9 mouse cellular contexts compared by ENCODE assay signal in the genomic region with DNA sequence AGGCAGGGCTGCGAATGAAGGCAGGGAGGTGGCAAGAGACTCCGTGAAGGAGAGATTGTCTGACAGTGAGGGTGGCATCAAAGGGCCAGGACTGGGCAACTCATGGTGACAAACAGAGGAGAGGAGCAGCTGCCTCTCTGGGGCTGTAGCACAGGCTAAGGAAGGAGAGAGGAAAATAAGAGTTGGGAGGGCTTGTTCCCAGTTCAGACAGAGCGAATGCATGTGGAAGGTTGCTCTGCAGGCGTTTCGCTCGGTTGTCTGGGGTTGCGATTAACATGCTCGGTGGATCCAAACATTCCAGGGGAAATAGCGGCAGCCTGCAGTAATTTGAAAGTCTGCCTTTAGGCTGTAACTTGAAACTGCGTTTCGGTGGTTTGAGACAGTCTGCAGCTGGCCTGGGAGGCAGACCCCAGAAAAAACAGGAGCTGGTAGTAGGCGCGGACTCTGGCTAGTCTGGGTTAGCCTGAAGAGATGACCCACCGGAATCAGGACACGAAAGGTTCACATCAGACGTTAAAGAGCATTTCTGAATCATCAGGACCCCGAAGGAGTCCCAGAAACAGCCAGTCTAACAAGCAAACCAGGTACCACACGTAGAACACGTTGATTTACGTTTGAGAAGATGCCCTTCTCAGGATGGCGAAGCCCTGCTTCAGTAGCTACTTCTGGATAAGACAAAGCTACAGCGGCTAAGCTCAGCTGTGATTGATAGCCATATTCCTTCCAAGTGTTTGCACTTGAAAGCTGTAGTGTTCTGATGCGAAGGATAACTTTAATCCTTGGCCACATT. TPM values are rescaled to one million over a fixed set of nuclear protein-coding genes. Genes with fewer than 3 reads are reported as not detected.
DNase-seq lines count a peak whose midpoint lies in the region; ATAC-seq lines count a peak whose summit lies in the region.
"Had no signal": no experiment of that assay in that cellular context is flagged by ENCODE, and none has a peak within 500 bp of the region (broad histone marks: within the 10 kb centered on the region; RNA-seq: fewer than 3 reads in every experiment).

No protein-coding gene starts in this region.

- no peaks in the 10 kb centered on the region for H3K4me1 ChIP-seq in liver, embryonic 11.5 days (replicated peaks; ENCODE audit: control insufficient read depth, insufficient read depth, low read length)
- no peaks in the 10 kb centered on the region for H3K4me1 ChIP-seq in stomach, embryonic 14.5 days (ENCODE audit: control insufficient read depth, insufficient read depth, low read length)

- H3K36me3 ChIP-seq in liver, embryonic 11.5 days (ENCODE audit: control insufficient read depth, insufficient read depth, low read length): no peaks in the 10 kb centered on the region
- no peaks in the 10 kb centered on the region for H3K36me3 ChIP-seq in stomach, embryonic 14.5 days (ENCODE audit: control insufficient read depth, insufficient read depth, low read length)

- H3K4me3 ChIP-seq in liver, embryonic 11.5 days (ENCODE audit: low read depth, low read length): peak overlapping the region; percentile 12
- H3K4me3 ChIP-seq in stomach, embryonic 14.5 days (ENCODE audit: low read depth, low read length): peak overlapping the region; percentile 21

- no peak for ATAC-seq in liver, embryonic 11.5 days (replicated peaks; ENCODE audit: low FRiP score)
- peak; percentile 46; the same call in 1 of the 2 replicates for ATAC-seq in stomach, embryonic 14.5 days (ENCODE audit: insufficient number of reproducible peaks, insufficient read depth, low FRiP score, low read depth)

- H3K27me3 ChIP-seq in liver, embryonic 11.5 days (replicated peaks; ENCODE audit: control insufficient read depth, insufficient read depth, low read length): no peaks in the 10 kb centered on the region
- no peaks in the 10 kb centered on the region for H3K27me3 ChIP-seq in stomach, embryonic 14.5 days (ENCODE audit: control insufficient read depth, insufficient read depth, low read length)

- 21% methylated on average over 23 of the region's 23 CpGs for WGBS in liver, embryonic 11.5 days
- 4% methylated on average over 23 of the region's 23 CpGs for WGBS in stomach, embryonic 14.5 days

- peak; percentile 40 to 63 for DNase-seq in kidney, postnatal 4 days
- DNase-seq in kidney, adult 8-10 months: no peak
- peak; percentile 80 for DNase-seq in embryo, embryonic 10 days (ENCODE audit: low spot score)
- DNase-seq in forelimb bud, embryonic 11.5 days (ENCODE audit: low read depth, low spot score): peak; percentile 89
- DNase-seq in liver, embryonic 11.5 days (ENCODE audit: low spot score): no peak
- DNase-seq in spleen, postnatal 14 days (ENCODE audit: low spot score in 2 of 2): no peak
- no peak for DNase-seq in natural killer cell, adult 2 months (ENCODE audit: low spot score in 2 of 2)

- H3K9me3 ChIP-seq in liver, embryonic 11.5 days (ENCODE audit: control insufficient read depth, low read length): no peaks in the 10 kb centered on the region
- no peaks in the 10 kb centered on the region for H3K9me3 ChIP-seq in stomach, embryonic 14.5 days (ENCODE audit: control insufficient read depth, low read depth, low read length)

- no peak overlapping the region for H3K9ac ChIP-seq in liver, embryonic 11.5 days (ENCODE audit: low read depth, low read length)
- H3K9ac ChIP-seq in stomach, embryonic 14.5 days (replicated peaks; ENCODE audit: low read depth, low read length): no peak overlapping the region
- H3K9ac ChIP-seq: liver, embryonic 14.5 days had no signal

- no peak overlapping the region for H3K27ac ChIP-seq in liver, embryonic 11.5 days (ENCODE audit: low read depth, low read length)
- no peak overlapping the region for H3K27ac ChIP-seq in stomach, embryonic 14.5 days (ENCODE audit: low read length)
- H3K27ac ChIP-seq: liver, embryonic 14.5 days had no signal

- H3K4me2 ChIP-seq in liver, embryonic 11.5 days: peak overlapping the region; percentile 52
- peak overlapping the region; percentile 55 for H3K4me2 ChIP-seq in stomach, embryonic 14.5 days (replicated peaks; ENCODE audit: low read depth, low read length)

RNA-seq across cellular contexts. Expression of a gene that starts 54.7 kb away (rescaled TPM):
- polyA plus RNA-seq in liver, embryonic 11.5 days (2014; fragmentation: Nextera tagmentation; extraction: Ambion mirVana): 47.2 and 49.6 TPM in 2 replicates
- 84.8 and 88.0 TPM in 2 replicates for polyA plus RNA-seq in stomach, embryonic 14.5 days (2014; fragmentation: Nextera tagmentation; extraction: Ambion mirVana)

Comparison
In these comparisons a context has a peak if more than half of its experiments do, and no peak if none do; other contexts are left out.
1. DNase-seq: peak in kidney, postnatal 4 days (2 of 2), embryo, embryonic 10 days (single experiment) and forelimb bud, embryonic 11.5 days (single experiment); none in kidney, adult 8-10 months (0 of 2), liver, embryonic 11.5 days (single experiment), spleen, postnatal 14 days (0 of 2) and natural killer cell, adult 2 months (0 of 2).